Mouse (Mus musculus) small intestine, adult 2 months (tissue): Measurements from ENCODE around the gene Prkab1. TPM values are rescaled to one million over a fixed set of nuclear protein-coding genes. Genes with fewer than 3 reads are reported as not detected.

Experiments used
- H3K27ac ChIP-seq: fragments of 200-500 bp; 2 replicates; pipeline ENCODE4 v1.5.1; 2012; ENCODE audit warnings: low read depth, low read length, control low read depth, inconsistent platforms; ENCODE audit not compliant: insufficient read depth
- H3K27me3 ChIP-seq: fragments of 200-500 bp; 2 replicates; pipeline ENCODE4 v1.6.1; 2012; ENCODE audit warnings: mild to moderate bottlenecking, moderate library complexity, low read length, inconsistent platforms; ENCODE audit not compliant: control insufficient read depth, insufficient read depth
- H3K36me3 ChIP-seq: fragments of 200-500 bp; 2 replicates; pipeline ENCODE4 v1.6.1; 2012; ENCODE audit warnings: mild to moderate bottlenecking, low read length, control low read depth, inconsistent platforms; ENCODE audit not compliant: control insufficient read depth, insufficient read depth
- H3K4me1 ChIP-seq: fragments of 200-500 bp; 2 replicates; pipeline ENCODE4 v1.6.1; 2012; ENCODE audit warnings: low read length, inconsistent platforms, mixed read lengths; ENCODE audit not compliant: control insufficient read depth, insufficient read depth, insufficient read length
- H3K4me3 ChIP-seq: fragments of 200-500 bp; 2 replicates; pipeline ENCODE4 v1.5.1; 2012; ENCODE audit warnings: low read depth, mild to moderate bottlenecking, control low read depth, inconsistent platforms, low read length, moderate library complexity
- CTCF ChIP-seq: fragments of 200-500 bp; IDR thresholded peaks from 2 replicates; pipeline ENCODE4 v1.5.1; 2012; ENCODE audit warnings: low read depth, mild to moderate bottlenecking, control low read depth, inconsistent platforms, low read length, moderate library complexity, mixed read lengths; ENCODE audit not compliant: insufficient replicate concordance, insufficient read length; ENCODE audit errors: extremely low read depth
- POLR2A ChIP-seq: fragments of 200-500 bp; IDR thresholded peaks from 2 replicates; pipeline ENCODE4 v1.6.1; 2012; ENCODE audit warnings: low read depth, mild to moderate bottlenecking, control low read depth, inconsistent platforms, low read length, moderate library complexity
- WGBS: fragments of 180-500 bp; shearing (Covaris S2); methylation state at CpG from one replicate; pipeline ENCODE4 v1.1.7; 2018; 5-methylcytosine and 5-hydroxymethylcytosine counted together
- polyA plus RNA-seq: library from polyadenylated mRNA; depleted of rRNA; stranded (reverse); fragments of >200 nt; gene quantifications from 2 replicates; pipeline ENCODE4 v1.2.3, GENCODE M21; 2012

The Prkab1 gene
- polyA plus RNA-seq, 1 experiment, result 73.8 TPM

GRCm38 (mm10) chr5:116042241-116042640, 17.9 kb upstream of the Prkab1 start:
- TF ChIP-seq POLR2A (no peak), CTCF (no peak)
- H3K27ac ChIP-seq, result no peak overlapping the region
- H3K4me1 ChIP-seq, result no peaks in the 10 kb centered on the region
- no peaks in the 10 kb centered on the region for H3K36me3 ChIP-seq
- no peak overlapping the region for H3K4me3 ChIP-seq
- 57% methylated on average over 7 of the region's 7 CpGs for WGBS
- H3K27me3 ChIP-seq, result peaks cover 2% of the 10 kb centered on the region; the same call in 1 of the 2 replicates

GRCm38 (mm10) chr5:116039706-116040105, 15.4 kb upstream of the Prkab1 start:
- WGBS, result 15% methylated on average over 11 of the region's 11 CpGs
- Histone ChIP-seq H3K27ac (no peak overlapping the region), H3K4me1 (no peaks in the 10 kb centered on the region), H3K27me3 (peaks cover 2% of the 10 kb centered on the region; the same call in 1 of the 2 replicates), H3K36me3 (no peaks in the 10 kb centered on the region), H3K4me3 (no peak overlapping the region)
- TF ChIP-seq POLR2A, result no peak
- no peak for TF ChIP-seq CTCF

GRCm38 (mm10) chr5:116037731-116038130, 13.4 kb upstream of the Prkab1 start:
- H3K27me3 ChIP-seq, result peaks cover 2% of the 10 kb centered on the region; the same call in 1 of the 2 replicates
- H3K27ac ChIP-seq, result no peak overlapping the region
- no peaks in the 10 kb centered on the region for H3K4me1 ChIP-seq
- H3K36me3 ChIP-seq, result no peaks in the 10 kb centered on the region
- no peak for TF ChIP-seq CTCF
- no peak for TF ChIP-seq POLR2A
- no peak overlapping the region for H3K4me3 ChIP-seq
- 59% methylated on average over 12 of the region's 12 CpGs for WGBS

GRCm38 (mm10) chr5:116036465-116036864, 12.2 kb upstream of the Prkab1 start:
- WGBS, result 72% methylated on average over 16 of the region's 16 CpGs
- Histone ChIP-seq H3K27ac (no peak overlapping the region), H3K4me1 (no peaks in the 10 kb centered on the region), H3K4me3 (no peak overlapping the region), H3K27me3 (no peaks in the 10 kb centered on the region), H3K36me3 (no peaks in the 10 kb centered on the region)
- no peak for TF ChIP-seq POLR2A
- no peak for TF ChIP-seq CTCF

- TF ChIP-seq CTCF (peak; percentile 95), POLR2A (no peak)
- Histone ChIP-seq H3K4me3 (no peak overlapping the region), H3K4me1 (no peaks in the 10 kb centered on the region), H3K36me3 (no peaks in the 10 kb centered on the region), H3K27me3 (no peaks in the 10 kb centered on the region), H3K27ac (no peak overlapping the region)
- WGBS, result 1% methylated on average over 14 of the region's 14 CpGs
Observed at GRCm38 (mm10) chr5:116031190-116031577, 6.9 kb upstream of the Prkab1 start.

GRCm38 (mm10) chr5:116030566-116031189, 6.4 kb upstream of the Prkab1 start:
- H3K27ac ChIP-seq, result no peak overlapping the region
- H3K4me1 ChIP-seq, result no peaks in the 10 kb centered on the region
- 18% methylated on average over 19 of the region's 19 CpGs for WGBS
- no peaks in the 10 kb centered on the region for H3K36me3 ChIP-seq
- H3K27me3 ChIP-seq, result no peaks in the 10 kb centered on the region
- H3K4me3 ChIP-seq, result no peak overlapping the region
- no peak for TF ChIP-seq CTCF
- TF ChIP-seq POLR2A, result no peak

GRCm38 (mm10) chr5:116029071-116029470, 4.8 kb upstream of the Prkab1 start:
- Histone ChIP-seq H3K4me3 (no peak overlapping the region), H3K27me3 (no peaks in the 10 kb centered on the region), H3K36me3 (no peaks in the 10 kb centered on the region), H3K27ac (no peak overlapping the region), H3K4me1 (no peaks in the 10 kb centered on the region)
- WGBS, result 67% methylated on average over 7 of the region's 7 CpGs
- no peak for TF ChIP-seq POLR2A

- H3K27ac ChIP-seq, result no peak overlapping the region
- H3K36me3 ChIP-seq, result peaks cover 3% of the 10 kb centered on the region
- no peak overlapping the region for H3K4me3 ChIP-seq
- H3K27me3 ChIP-seq, result no peaks in the 10 kb centered on the region
- TF ChIP-seq CTCF (no peak), POLR2A (no peak)
- WGBS, result 90% methylated on average over 14 of the region's 14 CpGs
- peaks cover 5% of the 10 kb centered on the region; the same call in 1 of the 2 replicates for H3K4me1 ChIP-seq
Observed at GRCm38 (mm10) chr5:116026561-116026960, 2.3 kb upstream of the Prkab1 start.
